Mouse (Mus musculus) right cerebral cortex, postnatal 10 days (tissue): Measurements from ENCODE around the gene Mdfic.

ENCODE experiments used
- DNase-seq, 2 experiments: peaks; one replicate each; pipeline ENCODE4 v3.0.0; 2021; ENCODE audit warnings: low spot score in 2 of 2

Gene Mdfic

GRCm38 (mm10) chr6:15742591-15743149 is 22.2 kb downstream of the Mdfic start:
- no peak for DNase-seq

- DNase-seq, result no peak
These were observed 22.9 kb downstream of the Mdfic start for GRCm38 (mm10) chr6:15743291-15743792.

GRCm38 (mm10) chr6:15743793-15744192 is 23.3 kb downstream of the Mdfic start:
- no peak for DNase-seq

DNA sequence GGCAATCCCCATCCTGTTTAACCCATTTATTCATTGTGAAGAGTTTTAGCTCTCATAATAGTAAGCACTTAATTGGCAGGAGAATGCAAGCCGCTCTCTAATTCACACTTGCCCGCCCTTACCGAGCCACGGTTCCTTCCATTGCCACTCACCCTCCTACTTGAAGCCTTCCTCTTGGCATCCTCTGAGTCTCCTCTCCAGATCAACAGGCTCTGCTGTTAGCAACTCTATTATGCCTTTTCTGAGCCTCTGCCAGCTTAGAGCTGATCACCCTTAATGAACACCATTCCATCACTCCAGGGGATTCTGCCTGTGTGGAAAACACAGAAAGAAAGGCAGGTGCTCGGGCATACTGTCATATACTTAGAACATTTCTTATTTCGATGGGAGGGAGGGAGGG is 24.9 kb downstream of the Mdfic start:
- DNase-seq, result peak in 1 of 2 experiments; percentile 28

DNA sequence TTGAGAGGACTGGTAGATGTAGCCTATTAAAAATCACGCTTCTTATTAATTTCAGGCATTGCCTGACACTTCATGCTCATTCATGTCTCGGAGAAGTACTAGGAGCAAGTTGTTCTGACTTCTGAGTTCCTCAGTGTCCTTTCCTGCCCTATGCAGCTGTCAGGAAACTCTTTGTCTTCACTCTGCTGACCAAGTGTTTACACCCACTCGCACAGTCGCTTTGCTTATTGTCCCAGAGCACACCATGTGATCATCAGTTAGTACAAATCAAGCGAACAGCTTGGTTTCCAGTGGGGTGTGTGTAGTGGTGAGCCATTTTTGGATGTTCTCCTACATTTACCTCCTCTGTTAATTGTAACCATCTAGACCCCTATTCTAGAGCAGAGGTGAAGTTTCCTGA is 25.4 kb downstream of the Mdfic start:
- DNase-seq, result no peak

GRCm38 (mm10) chr6:15747396-15748155 is 27.1 kb downstream of the Mdfic start:
- DNase-seq, result no peak

DNA sequence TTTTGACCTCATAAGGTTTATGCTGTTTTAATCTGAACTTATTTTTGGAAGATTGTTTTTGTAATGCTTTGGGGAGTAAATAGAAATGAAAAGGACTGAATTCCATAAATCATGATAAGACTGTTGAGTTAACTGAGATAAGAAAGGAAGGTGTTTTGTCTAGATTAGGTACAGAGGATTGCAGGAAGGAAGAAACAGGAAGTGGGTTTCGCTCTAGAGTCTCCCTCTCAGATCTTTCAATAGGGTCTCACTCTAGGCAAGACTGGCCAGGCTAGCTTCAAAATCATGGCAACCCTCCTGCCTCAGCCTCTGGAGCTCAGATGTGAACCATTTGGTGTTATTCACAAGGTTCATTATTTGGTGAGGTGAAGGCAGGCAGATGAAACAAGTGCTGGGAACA is 27.8 kb downstream of the Mdfic start:
- no peak for DNase-seq

- DNase-seq, result no peak
These were observed 28.5 kb downstream of the Mdfic start for GRCm38 (mm10) chr6:15748943-15749342.

DNA sequence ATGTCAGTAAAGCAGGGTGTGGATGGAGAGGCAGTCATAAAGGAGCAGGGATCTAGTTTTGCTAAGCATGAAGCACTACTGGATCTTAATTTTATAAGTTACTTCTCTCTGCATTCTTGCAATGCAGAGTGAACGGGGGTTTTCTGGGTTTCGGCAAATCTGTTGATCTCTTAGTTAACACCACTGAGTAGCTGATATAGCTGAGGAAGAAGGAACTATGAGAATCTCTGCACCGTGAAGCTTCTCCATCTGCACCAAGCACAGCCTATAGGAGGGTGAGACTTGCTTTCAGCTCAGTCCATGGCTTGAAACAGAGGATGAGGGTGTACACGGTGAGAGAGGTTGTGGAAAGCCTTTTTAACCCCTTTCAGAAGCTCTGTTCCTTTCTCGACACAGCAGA is 29.6 kb downstream of the Mdfic start:
- no peak for DNase-seq

- no peak for DNase-seq
These were observed 30.9 kb downstream of the Mdfic start for GRCm38 (mm10) chr6:15751375-15751774.

GRCm38 (mm10) chr6:15752160-15752559 is 31.7 kb downstream of the Mdfic start:
- no peak for DNase-seq

GRCm38 (mm10) chr6:15753208-15753607 is 32.7 kb downstream of the Mdfic start:
- no peak for DNase-seq

DNA sequence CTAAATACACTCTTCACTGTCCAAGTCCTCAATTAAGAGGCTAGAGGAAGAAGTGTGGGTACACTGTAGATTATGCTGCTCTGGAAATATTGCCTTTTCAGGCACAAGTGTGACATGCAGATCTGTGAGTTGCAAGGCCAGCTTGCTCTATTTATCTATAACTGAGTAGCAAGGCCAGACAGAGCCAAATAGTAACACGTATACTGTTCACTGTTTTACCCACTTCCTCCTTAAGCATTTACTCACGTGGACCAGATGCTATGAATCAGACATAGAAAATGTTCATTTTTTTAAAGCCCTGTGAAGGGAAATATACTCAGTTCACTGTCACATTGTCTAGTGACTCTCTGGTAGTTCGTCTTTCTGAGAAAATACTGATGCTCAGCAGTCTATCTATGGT is 37.9 kb downstream of the Mdfic start:
- DNase-seq, result no peak

DNA sequence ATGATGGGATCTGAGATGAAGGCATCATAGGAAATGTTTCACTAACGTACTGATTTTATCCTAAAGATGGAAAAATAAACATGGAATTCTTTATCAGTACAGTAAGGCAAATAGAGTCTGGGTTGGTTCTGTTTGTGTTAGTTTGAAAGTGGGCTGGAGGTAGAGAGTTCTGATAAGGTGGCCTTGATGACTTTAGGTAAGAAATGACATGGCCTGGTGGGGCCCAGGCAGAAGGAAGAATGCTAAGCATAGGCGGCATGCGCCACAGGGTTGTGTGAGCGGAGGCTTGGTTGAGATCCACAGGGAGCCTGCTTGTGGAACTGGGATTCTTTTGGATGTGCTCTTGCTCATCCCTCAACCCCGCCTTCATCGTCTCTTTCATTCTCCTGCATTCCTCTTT is 40.3 kb downstream of the Mdfic start:
- DNase-seq, result no peak

GRCm38 (mm10) chr6:15764039-15764438 is 43.6 kb downstream of the Mdfic start:
- no peak for DNase-seq

GRCm38 (mm10) chr6:15767460-15767859 is 47.0 kb downstream of the Mdfic start:
- no peak for DNase-seq

- no peak for DNase-seq
These were observed 49.7 kb downstream of the Mdfic start for GRCm38 (mm10) chr6:15770128-15770527.

GRCm38 (mm10) chr6:15777070-15777469 is 56.6 kb downstream of the Mdfic start:
- no peak for DNase-seq

- no peak for DNase-seq
These were observed 59.7 kb downstream of the Mdfic start for GRCm38 (mm10) chr6:15780127-15780526.

DNA sequence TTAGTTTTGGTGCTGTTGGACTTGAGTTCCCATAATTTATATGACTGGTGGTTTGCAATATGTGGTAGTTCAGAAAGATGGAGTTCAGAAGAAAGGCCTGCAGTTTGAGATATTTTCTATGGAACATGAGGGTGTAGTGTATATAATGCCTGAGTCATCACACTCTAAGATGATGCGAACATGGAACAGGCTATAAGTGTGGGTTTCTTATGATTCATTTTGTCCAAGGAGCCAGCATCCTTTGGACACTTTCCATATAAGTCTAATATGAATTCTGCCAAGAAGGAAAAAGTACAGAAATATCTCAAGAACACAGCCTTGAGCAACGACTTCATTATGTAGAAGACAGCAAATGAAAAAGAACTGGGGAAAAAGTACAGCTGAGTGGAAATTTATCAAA is 60.2 kb downstream of the Mdfic start:
- DNase-seq, result no peak

GRCm38 (mm10) chr6:15789523-15790500 is 69.4 kb downstream of the Mdfic start:
- DNase-seq, result peak; percentile 68 to 73
